Mouse (Mus musculus) liver, postnatal 0 days (tissue): Measurements from ENCODE around the gene Tspo.

Experiments
- CTCF ChIP-seq: sonication (generic); IDR thresholded peaks from 2 replicates; pipeline ENCODE4 v1.5.1; 2016; ENCODE audit warnings: antibody characterized with exemption, low read depth
- EP300 ChIP-seq: IDR thresholded peaks from 2 replicates; pipeline ENCODE4 v1.6.1; 2016; ENCODE audit warnings: antibody characterized with exemption, low read depth, mild to moderate bottlenecking

DNA sequence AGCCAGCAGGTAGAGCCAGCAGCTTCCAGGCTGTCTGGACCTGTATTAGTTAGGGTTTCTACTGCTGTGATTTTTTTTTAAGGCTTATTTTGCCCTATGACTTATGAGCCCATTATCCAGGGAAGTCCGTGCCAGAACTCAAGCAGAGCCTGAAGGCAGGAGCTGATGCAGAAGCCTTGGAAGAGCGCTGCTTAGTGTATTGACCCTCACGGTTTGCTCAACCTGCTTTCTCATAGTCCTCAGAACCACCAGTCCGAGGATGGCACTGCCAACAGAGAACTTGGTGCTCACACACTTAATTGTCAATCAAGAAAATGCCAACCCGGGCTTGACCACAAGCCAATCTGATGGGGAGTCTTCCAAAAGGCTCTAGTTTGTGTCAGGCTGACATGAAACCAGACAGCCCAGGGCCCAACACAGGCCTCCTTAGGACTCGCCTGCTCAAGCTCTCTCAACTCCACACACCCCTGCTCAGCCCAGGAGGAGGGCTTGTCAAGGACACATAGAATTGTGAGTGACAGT is 42.5 kb upstream of the Tspo start:
- TF ChIP-seq EP300 (no peak), CTCF (no peak)
